In the genomic region with DNA sequence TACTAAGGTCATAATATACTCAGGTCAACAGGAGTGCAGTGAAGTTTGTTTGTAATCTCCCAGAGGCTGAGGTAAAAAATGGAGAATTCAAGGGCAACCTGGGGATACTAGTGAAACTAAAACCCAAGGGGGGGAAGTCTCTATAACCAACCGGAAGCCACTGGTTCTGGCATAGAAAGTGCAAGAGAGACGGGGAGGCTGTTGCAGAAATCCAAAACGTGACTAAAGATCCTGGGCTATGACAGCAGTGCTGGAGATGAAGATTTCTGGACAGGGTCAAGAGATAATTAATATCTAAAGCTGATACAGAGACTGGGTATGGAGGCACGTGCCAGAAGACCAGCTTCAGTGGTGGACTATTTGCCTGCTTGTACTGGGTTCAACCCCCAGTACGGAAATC, we compare ENCODE assay signal across 8 mouse cellular contexts. TPM values are rescaled to one million over a fixed set of nuclear protein-coding genes. Genes with fewer than 3 reads are reported as not detected.
DNase-seq lines count a peak whose midpoint lies in the region; ATAC-seq and TF ChIP-seq lines count a peak whose summit lies in the region.

No protein-coding gene starts in this region.

- H3K27ac ChIP-seq in kidney, embryonic 16.5 days (ENCODE audit: low read length): no peak overlapping the region
- no peak overlapping the region for H3K27ac ChIP-seq in intestine, embryonic 16.5 days (ENCODE audit: low read length)

- WGBS in kidney, embryonic 16.5 days: 56% methylated on average over 5 of the region's 5 CpGs
- 54% methylated on average over 5 of the region's 5 CpGs for WGBS in intestine, embryonic 16.5 days

- no peak for TF ChIP-seq POLR2A in myocyte (IDR thresholded peaks at IDR 0.05; ENCODE audit: insufficient read length, low read depth)

- H3K4me2 ChIP-seq in kidney, embryonic 16.5 days (replicated peaks; ENCODE audit: low read depth, low read length): peak overlapping the region; percentile 89
- H3K4me2 ChIP-seq in intestine, embryonic 16.5 days (ENCODE audit: low read depth, low read length): peak overlapping the region; percentile 63
- H3K4me2 ChIP-seq in myocyte (ENCODE audit: low read depth): peak overlapping the region; percentile 92

- H3ac ChIP-seq in myocyte (ENCODE audit: control insufficient read depth, insufficient read length): no peak overlapping the region

- H3K9ac ChIP-seq in kidney, embryonic 16.5 days (replicated peaks; ENCODE audit: low read length): no peak overlapping the region; the same call in 1 of the 2 replicates
- no peak overlapping the region for H3K9ac ChIP-seq in intestine, embryonic 16.5 days (ENCODE audit: low read depth, low read length)

- H3K9me3 ChIP-seq in kidney, embryonic 16.5 days (ENCODE audit: low read length): 0 out of 2 replicates have a peak, but pooled peaks cover 5% of the 10 kb centered on the region
- no peaks in the 10 kb centered on the region for H3K9me3 ChIP-seq in intestine, embryonic 16.5 days (ENCODE audit: control insufficient read depth, low read length)

- DNase-seq in kidney, adult 9 months: no peak
- no peak for DNase-seq in retina, postnatal 1 day
- DNase-seq in gastrocnemius, adult 8-10 months (ENCODE audit: low spot score in 2 of 2): no peak
- no peak for DNase-seq in cerebellum, postnatal 4 days (ENCODE audit: low spot score in 2 of 2)

- H3K4me1 ChIP-seq in kidney, embryonic 16.5 days (ENCODE audit: insufficient read depth, low read length): peaks cover 13% of the 10 kb centered on the region
- H3K4me1 ChIP-seq in intestine, embryonic 16.5 days (ENCODE audit: control insufficient read depth, insufficient read depth, low read length): peaks cover 24% of the 10 kb centered on the region

- H3K79me2 ChIP-seq in myocyte (ENCODE audit: control insufficient read depth, insufficient read depth): peaks cover 67% of the 10 kb centered on the region

- H3K4me3 ChIP-seq in kidney, embryonic 16.5 days (ENCODE audit: low read length): peak overlapping the region; percentile 99
- H3K4me3 ChIP-seq in intestine, embryonic 16.5 days (ENCODE audit: low read length): peak overlapping the region; percentile 100
- no peak overlapping the region for H3K4me3 ChIP-seq in myocyte

- ATAC-seq in kidney, embryonic 16.5 days (ENCODE audit: low FRiP score, low TSS enrichment): no peak
- ATAC-seq in common myeloid progenitor, adult 5-6 weeks (replicated peaks; ENCODE audit: low read depth, poor library complexity, severe bottlenecking): peak; percentile 27
- ATAC-seq in intestine, embryonic 16.5 days: no peak

- H3K27me3 ChIP-seq in kidney, embryonic 16.5 days (ENCODE audit: insufficient read depth, low read length): no peaks in the 10 kb centered on the region
- H3K27me3 ChIP-seq in intestine, embryonic 16.5 days (replicated peaks; ENCODE audit: control insufficient read depth, insufficient read depth, low read length): no peaks in the 10 kb centered on the region
- no peaks in the 10 kb centered on the region for H3K27me3 ChIP-seq in myocyte (ENCODE audit: control insufficient read depth, insufficient read depth, insufficient read length)

- H3K36me3 ChIP-seq in kidney, embryonic 16.5 days (ENCODE audit: insufficient read depth, low read length): peaks cover 10% of the 10 kb centered on the region; the same call in 1 of the 2 replicates
- H3K36me3 ChIP-seq in intestine, embryonic 16.5 days (ENCODE audit: control insufficient read depth, insufficient read depth, low read length): peaks cover 5% of the 10 kb centered on the region; the same call in 1 of the 2 replicates
- H3K36me3 ChIP-seq in myocyte (ENCODE audit: control insufficient read depth, insufficient read depth): no peaks in the 10 kb centered on the region

TF ChIP-seq in myocyte, 11 proteins besides CTCF, POLR2A, EP300 and RAD21:
- TF ChIP-seq TCF12 (IDR thresholded peaks at IDR 0.05; ENCODE audit: insufficient read depth, poor library complexity, severe bottlenecking): no peak
- TF ChIP-seq MYOD1 (IDR thresholded peaks at IDR 0.05; ENCODE audit: control insufficient read depth in 1 of 3, insufficient read length in 2 of 3, low read depth in 2 of 3): no peak
- TF ChIP-seq POLR2AphosphoS2 (IDR thresholded peaks at IDR 0.05; ENCODE audit: insufficient read length, low read depth): no peak
- no peak for TF ChIP-seq MAX (IDR thresholded peaks at IDR 0.05; ENCODE audit: low read depth)
- no peak for TF ChIP-seq REST (IDR thresholded peaks at IDR 0.05; ENCODE audit: insufficient read depth, insufficient read length)
- no peak for TF ChIP-seq CEBPB (IDR thresholded peaks at IDR 0.05; ENCODE audit: insufficient read depth, poor library complexity, severe bottlenecking)
- no peak for TF ChIP-seq E2F4 (IDR thresholded peaks at IDR 0.05; ENCODE audit: insufficient read depth)
- TF ChIP-seq USF1 (IDR thresholded peaks at IDR 0.05; ENCODE audit: low read depth): no peak
- TF ChIP-seq SRF (IDR thresholded peaks at IDR 0.05; ENCODE audit: control insufficient read depth, insufficient read length, low read depth): no peak
- no peak for TF ChIP-seq TCF3 (IDR thresholded peaks at IDR 0.05; ENCODE audit: insufficient read length, low read depth)
- TF ChIP-seq MYOG (IDR thresholded peaks at IDR 0.05; ENCODE audit: control insufficient read depth in 1 of 3, insufficient read depth in 1 of 3, insufficient read length in 2 of 3, low read depth in 2 of 3): no peak
TF ChIP-seq in myocyte: peak in this region for 0.

RNA-seq across cellular contexts. Expression of a gene that starts 2.3 kb away (rescaled TPM):
- polyA plus RNA-seq in kidney, embryonic 16.5 days (2015; fragmentation: Nextera tagmentation; extraction: Ambion mirVana): 54.8 and 61.2 TPM in 2 replicates
- total RNA-seq in common myeloid progenitor, adult 5-6 weeks (2017): 60.4 and 61.4 TPM in 2 replicates
- 35.3 and 40.2 TPM in 2 replicates for polyA plus RNA-seq in intestine, embryonic 16.5 days (2015; fragmentation: Nextera tagmentation; extraction: Ambion mirVana)
- polyA plus RNA-seq in myocyte (2012; fragmentation: generic; extraction: Trizol): 14.5 TPM
- total RNA-seq in gastrocnemius, adult 8-10 months (2022): 10 to 100 TPM; 14.2 to 16.2 (median 15.8) TPM

RNA-seq across cellular contexts. Expression of a gene that starts 6.7 kb away (rescaled TPM):
- polyA plus RNA-seq in kidney, embryonic 16.5 days (2015; fragmentation: Nextera tagmentation; extraction: Ambion mirVana): 39.2 TPM in 2 replicates
- 43.9 and 55.6 TPM in 2 replicates for total RNA-seq in common myeloid progenitor, adult 5-6 weeks (2017)
- 28.9 and 29.7 TPM in 2 replicates for polyA plus RNA-seq in intestine, embryonic 16.5 days (2015; fragmentation: Nextera tagmentation; extraction: Ambion mirVana)
- 19.2 TPM for polyA plus RNA-seq in myocyte (2012; fragmentation: generic; extraction: Trizol)
- total RNA-seq in gastrocnemius, adult 8-10 months (2022): 10 to 100 TPM; 17.2 to 20.0 (median 17.8) TPM
